9 mouse cellular contexts compared by ENCODE assay signal in the genomic region with DNA sequence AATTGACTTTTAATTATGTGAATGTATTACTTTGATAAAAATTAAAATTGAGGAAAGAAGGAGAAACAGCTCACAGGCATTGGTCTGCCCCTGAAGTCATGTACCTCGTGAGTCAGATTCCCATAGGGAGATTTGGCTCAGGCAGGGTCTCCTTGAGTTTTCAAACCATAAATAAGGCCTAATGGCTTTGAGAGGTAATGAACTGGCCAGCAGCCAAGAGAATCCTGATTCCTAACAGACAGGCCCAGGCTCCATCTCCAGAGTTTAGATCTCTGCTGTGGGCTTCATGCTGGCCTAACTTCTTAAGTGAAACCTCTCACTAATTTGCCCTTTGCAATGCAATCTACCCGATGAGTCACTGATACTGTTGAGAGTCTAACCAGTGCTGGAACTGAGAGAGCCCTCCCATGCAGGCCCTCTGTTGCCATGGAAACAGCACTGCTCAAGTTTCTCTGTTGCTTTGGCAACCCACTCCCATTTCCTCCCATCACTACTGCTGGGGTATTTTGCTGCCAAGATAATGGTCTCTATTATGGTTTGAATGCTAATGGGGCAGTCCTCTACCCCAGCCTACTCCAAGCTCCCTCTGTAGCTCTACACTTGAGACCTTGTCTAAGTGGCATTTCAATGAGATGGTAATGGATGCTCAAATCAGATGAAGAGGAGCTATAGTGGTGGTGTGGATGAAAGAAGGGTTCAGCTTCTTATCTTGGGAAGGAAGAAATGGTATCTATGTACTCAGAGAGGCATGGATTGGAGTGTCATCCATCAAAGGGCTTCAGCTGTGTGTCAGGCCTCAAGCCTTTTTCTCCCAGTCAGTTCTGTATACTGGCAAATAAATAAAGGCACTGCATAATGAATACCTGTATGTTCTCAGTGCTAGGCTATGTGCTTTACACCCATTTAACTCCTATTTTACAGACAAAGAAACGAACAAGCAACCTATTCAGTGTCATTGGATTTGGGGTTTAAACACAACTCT.
DNase-seq lines count a peak whose midpoint lies in the region; ATAC-seq and TF ChIP-seq lines count a peak whose summit lies in the region.
"Had no signal": no experiment of that assay in that cellular context is flagged by ENCODE, and none has a peak within 500 bp of the region (broad histone marks: within the 10 kb centered on the region; RNA-seq: fewer than 3 reads in every experiment).

No protein-coding gene starts in this region.

- H3K36me3 ChIP-seq in midbrain, embryonic 13.5 days, result no peaks in the 10 kb centered on the region

- no peak for TF ChIP-seq POLR2A in embryonic fibroblast, embryonic 13.5 days (IDR thresholded peaks at IDR 0.05; ENCODE audit: low read depth, low read length)

- H3K4me1 ChIP-seq in embryonic fibroblast, embryonic 13.5 days (ENCODE audit: control insufficient read depth, insufficient read depth, low read length), result no peaks in the 10 kb centered on the region
- H3K4me1 ChIP-seq in midbrain, embryonic 13.5 days (replicated peaks), result peaks cover 51% of the 10 kb centered on the region

- no peak overlapping the region for H3K9ac ChIP-seq in midbrain, embryonic 13.5 days (replicated peaks)

- peak; percentile 97 for ATAC-seq in midbrain, embryonic 13.5 days

- TF ChIP-seq CTCF in embryonic fibroblast, embryonic 13.5 days (IDR thresholded peaks at IDR 0.05; ENCODE audit: borderline replicate concordance, insufficient read depth, low read length), result no peak

- no peaks in the 10 kb centered on the region for H3K9me3 ChIP-seq in midbrain, embryonic 13.5 days

- peaks cover 3% of the 10 kb centered on the region; the same call in 1 of the 2 replicates for H3K27me3 ChIP-seq in midbrain, embryonic 13.5 days

- peak; percentile 8 for DNase-seq in ovary, adult 18-20 months (ENCODE audit: low spot score)
- DNase-seq in ovary, postnatal 14 days (ENCODE audit: low spot score), result no peak
- peak; percentile 84 to 94 for DNase-seq in layer of hippocampus, adult 18-20 months (ENCODE audit: low spot score in 2 of 2)
- DNase-seq in thymus, postnatal 0 days (ENCODE audit: low spot score), result no peak
- no peak for DNase-seq in lung, postnatal 25 days (ENCODE audit: low spot score)
- no peak for DNase-seq in B cell, adult 2 months

- H3K27ac ChIP-seq in embryonic fibroblast, embryonic 13.5 days (ENCODE audit: insufficient read depth, low read length), result peak overlapping the region; percentile 59
- H3K27ac ChIP-seq in midbrain, embryonic 13.5 days, result peak overlapping the region; percentile 89
- H3K27ac ChIP-seq: macrophage had no signal

- WGBS in midbrain, embryonic 13.5 days, result 23% methylated on average over 3 of the region's 3 CpGs

- no peak overlapping the region for H3K4me2 ChIP-seq in midbrain, embryonic 13.5 days (replicated peaks)

- no peak overlapping the region for H3K4me3 ChIP-seq in embryonic fibroblast, embryonic 13.5 days (ENCODE audit: insufficient read depth, low read length)
- no peak overlapping the region for H3K4me3 ChIP-seq in midbrain, embryonic 13.5 days (replicated peaks)

Comparison
In these comparisons a context has a peak if more than half of its experiments do, and no peak if none do; other contexts are left out.
1. DNase-seq: peak in ovary, adult 18-20 months (single experiment) and layer of hippocampus, adult 18-20 months (2 of 2); none in ovary, postnatal 14 days (single experiment), thymus, postnatal 0 days (single experiment), lung, postnatal 25 days (single experiment) and B cell, adult 2 months (0 of 2).